ENCODE assay signal across 33 mouse cellular contexts in genomic region chr9:21333523-21333922, GRCm38 (mm10). TPM values are rescaled to one million over a fixed set of nuclear protein-coding genes. Genes with fewer than 3 reads are reported as not detected.
A peak's percentile ranks its signal among the peaks of the same experiment; 100 is the strongest.
DNase-seq lines count a peak whose midpoint lies in the region; ATAC-seq and TF ChIP-seq lines count a peak whose summit lies in the region.
"Had no signal": no experiment of that assay in that cellular context is flagged by ENCODE, and none has a peak within 500 bp of the region (broad histone marks: within the 10 kb centered on the region; RNA-seq: fewer than 3 reads in every experiment).

No protein-coding gene starts in this region.

- no peak for TF ChIP-seq POLR2A in lung, adult 2 months (IDR thresholded peaks at IDR 0.05; ENCODE audit: borderline replicate concordance, extremely low read depth, low read depth, low read length)
- no peak for TF ChIP-seq POLR2A in thymus, adult 2 months (IDR thresholded peaks at IDR 0.05; ENCODE audit: control insufficient read depth, extremely low read depth, insufficient read depth, low read length, poor library complexity)
- TF ChIP-seq POLR2A in myocyte (IDR thresholded peaks at IDR 0.05; ENCODE audit: insufficient read length, low read depth) = no peak

- 0 out of 2 replicates have a peak, but pooled peaks cover 4% of the 10 kb centered on the region for H3K36me3 ChIP-seq in embryonic facial prominence, embryonic 13.5 days
- peaks cover 14% of the 10 kb centered on the region; the same call in 1 of the 2 replicates for H3K36me3 ChIP-seq in embryonic facial prominence, embryonic 10.5 days (replicated peaks)
- H3K36me3 ChIP-seq in lung, embryonic 14.5 days (ENCODE audit: insufficient read depth) = no peaks in the 10 kb centered on the region
- H3K36me3 ChIP-seq in thymus, adult 2 months (ENCODE audit: control insufficient read depth, insufficient read depth, low read length) = peaks cover 2% of the 10 kb centered on the region
- H3K36me3 ChIP-seq in myocyte (ENCODE audit: control insufficient read depth, insufficient read depth) = no peaks in the 10 kb centered on the region
- H3K36me3 ChIP-seq: intestine, embryonic 15.5 days; midbrain, embryonic 15.5 days; neural tube, embryonic 12.5 days had no signal

- TF ChIP-seq CTCF in lung, embryonic 14.5 days (IDR thresholded peaks at IDR 0.05; ENCODE audit: low read depth) = no peak
- TF ChIP-seq CTCF in lung, adult 2 months (IDR thresholded peaks at IDR 0.05; ENCODE audit: insufficient read depth, low read length) = no peak
- TF ChIP-seq CTCF in thymus, adult 2 months (IDR thresholded peaks at IDR 0.05; ENCODE audit: borderline replicate concordance, control insufficient read depth, extremely low read depth, insufficient read depth, low read length, poor library complexity) = no peak

- H3K9me3 ChIP-seq in embryonic facial prominence, embryonic 13.5 days = no peaks in the 10 kb centered on the region
- no peaks in the 10 kb centered on the region for H3K9me3 ChIP-seq in embryonic facial prominence, embryonic 10.5 days
- no peaks in the 10 kb centered on the region for H3K9me3 ChIP-seq in lung, embryonic 14.5 days (ENCODE audit: low read depth, low read length)
- H3K9me3 ChIP-seq: embryonic facial prominence, embryonic 12.5 days; heart, embryonic 10.5 days; intestine, embryonic 15.5 days; liver, embryonic 12.5 days; midbrain, embryonic 15.5 days; neural tube, embryonic 12.5 days had no signal

- no peak overlapping the region for H3ac ChIP-seq in myocyte (ENCODE audit: control insufficient read depth, insufficient read length)

- H3K4me1 ChIP-seq in embryonic facial prominence, embryonic 13.5 days = peaks cover 32% of the 10 kb centered on the region
- H3K4me1 ChIP-seq in embryonic facial prominence, embryonic 10.5 days = peaks cover 28% of the 10 kb centered on the region
- peaks cover 9% of the 10 kb centered on the region for H3K4me1 ChIP-seq in lung, embryonic 14.5 days (ENCODE audit: insufficient read depth)
- H3K4me1 ChIP-seq in lung, adult 2 months (ENCODE audit: control insufficient read depth, insufficient read depth, low read length) = peaks cover 20% of the 10 kb centered on the region
- H3K4me1 ChIP-seq in thymus, adult 2 months (replicated peaks; ENCODE audit: control insufficient read depth, insufficient read depth, low read length) = peaks cover 49% of the 10 kb centered on the region

- H3K4me3 ChIP-seq in embryonic facial prominence, embryonic 13.5 days = no peak overlapping the region
- no peak overlapping the region for H3K4me3 ChIP-seq in embryonic facial prominence, embryonic 10.5 days
- H3K4me3 ChIP-seq in lung, embryonic 14.5 days (ENCODE audit: low read depth, low read length) = no peak overlapping the region
- no peak overlapping the region for H3K4me3 ChIP-seq in lung, adult 2 months (replicated peaks; ENCODE audit: extremely low read depth, low read depth, low read length)
- H3K4me3 ChIP-seq in thymus, adult 2 months (ENCODE audit: control insufficient read depth, insufficient read depth, low read length) = no peak overlapping the region
- H3K4me3 ChIP-seq in myocyte = no peak overlapping the region
- H3K4me3 ChIP-seq: embryonic facial prominence, embryonic 12.5 days; erythroblast, embryonic 14.5 days; heart, embryonic 10.5 days; intestine, embryonic 15.5 days; liver, embryonic 12.5 days; midbrain, embryonic 15.5 days; neural tube, embryonic 12.5 days had no signal

- no peak for DNase-seq in embryonic facial prominence, embryonic 10.5 days (ENCODE audit: low spot score)
- no peak for DNase-seq in lung, embryonic 14.5 days
- DNase-seq in lung, adult 2 months = no peak
- DNase-seq in thymus, adult 2 months = no peak
- DNase-seq in thymus, adult 18-20 months = no peak
- DNase-seq in urinary bladder, postnatal 4 days (ENCODE audit: low spot score in 2 of 2) = no peak
- DNase-seq: adrenal gland, postnatal 10 days; cerebellum, adult 9-10 months; cerebellum, postnatal 36 days; forebrain, postnatal 0 days; gastrocnemius, postnatal 14 days; heart, adult 11 months; heart, postnatal 4 days; kidney, adult 8-10 months; kidney, postnatal 4 days; layer of hippocampus, postnatal 36 days; left cerebral cortex, postnatal 4 days; liver, postnatal 0 days; lung, postnatal 36 days; right cerebral cortex, adult 18-20 months; spleen, adult 18-20 months had no signal

- 0 out of 2 replicates have a peak overlapping the region, but pooled peaks have one; percentile 17 for H3K9ac ChIP-seq in embryonic facial prominence, embryonic 13.5 days
- no peak overlapping the region for H3K9ac ChIP-seq in lung, embryonic 14.5 days
- H3K9ac ChIP-seq: forebrain, postnatal 0 days; intestine, embryonic 15.5 days; liver, embryonic 12.5 days; liver, postnatal 0 days; midbrain, embryonic 15.5 days; neural tube, embryonic 12.5 days had no signal

- WGBS in embryonic facial prominence, embryonic 13.5 days = 76% methylated on average over 1 of the region's 1 CpGs
- 87% methylated on average over 1 of the region's 1 CpGs for WGBS in embryonic facial prominence, embryonic 10.5 days
- 82% methylated on average over 1 of the region's 1 CpGs for WGBS in lung, embryonic 14.5 days
- WGBS in lung, adult 2 months = 86% methylated on average over 1 of the region's 1 CpGs
- WGBS in thymus, adult 2 months = 95% methylated on average over 1 of the region's 1 CpGs

- ATAC-seq in embryonic facial prominence, embryonic 13.5 days (ENCODE audit: insufficient number of reproducible peaks, insufficient read depth, low FRiP score, low TSS enrichment, low read depth) = no peak
- no peak for ATAC-seq in lung, embryonic 14.5 days (ENCODE audit: insufficient read depth)
- ATAC-seq: CD4-positive, CD25-positive, alpha-beta regulatory T cell, adult 4 months; intestine, embryonic 15.5 days; liver, embryonic 12.5 days; liver, postnatal 0 days had no signal

- H3K27ac ChIP-seq in embryonic facial prominence, embryonic 13.5 days = no peak overlapping the region
- no peak overlapping the region for H3K27ac ChIP-seq in embryonic facial prominence, embryonic 10.5 days (replicated peaks)
- peak overlapping the region; percentile 86 for H3K27ac ChIP-seq in lung, embryonic 14.5 days (ENCODE audit: low read depth)
- peak overlapping the region; percentile 98 for H3K27ac ChIP-seq in thymus, adult 2 months (ENCODE audit: control insufficient read depth, insufficient read depth, low read length)
- H3K27ac ChIP-seq: intestine, embryonic 15.5 days; kidney, postnatal 0 days; liver, embryonic 12.5 days; neural tube, embryonic 12.5 days had no signal

- H3K27me3 ChIP-seq in embryonic facial prominence, embryonic 13.5 days = no peaks in the 10 kb centered on the region
- no peaks in the 10 kb centered on the region for H3K27me3 ChIP-seq in embryonic facial prominence, embryonic 10.5 days (replicated peaks; ENCODE audit: low read depth, poor library complexity, severe bottlenecking)
- no peaks in the 10 kb centered on the region for H3K27me3 ChIP-seq in lung, embryonic 14.5 days (ENCODE audit: insufficient read depth, low read length)
- H3K27me3 ChIP-seq in thymus, adult 2 months (ENCODE audit: control insufficient read depth, insufficient read depth, low read length) = no peaks in the 10 kb centered on the region
- no peaks in the 10 kb centered on the region for H3K27me3 ChIP-seq in myocyte (ENCODE audit: control insufficient read depth, insufficient read depth, insufficient read length)
- H3K27me3 ChIP-seq: embryonic facial prominence, embryonic 12.5 days; intestine, embryonic 15.5 days; liver, embryonic 12.5 days; midbrain, embryonic 15.5 days; neural tube, embryonic 12.5 days had no signal

- no peak overlapping the region for H3K4me2 ChIP-seq in embryonic facial prominence, embryonic 13.5 days
- no peak overlapping the region for H3K4me2 ChIP-seq in lung, embryonic 14.5 days
- H3K4me2 ChIP-seq in myocyte (ENCODE audit: low read depth) = peak overlapping the region; percentile 61
- H3K4me2 ChIP-seq: embryonic facial prominence, embryonic 12.5 days; intestine, embryonic 15.5 days; liver, embryonic 12.5 days; midbrain, embryonic 15.5 days; neural tube, embryonic 12.5 days had no signal

- H3K79me2 ChIP-seq in myocyte (ENCODE audit: control insufficient read depth, insufficient read depth) = peaks cover 32% of the 10 kb centered on the region

RNA-seq across cellular contexts. Expression of gene Slc44a2, which starts 13.0 kb away (rescaled TPM):
- polyA plus RNA-seq in embryonic facial prominence, embryonic 13.5 days (2015; fragmentation: Nextera tagmentation; extraction: Ambion mirVana) = 120 and 123 TPM in 2 replicates
- polyA plus RNA-seq in embryonic facial prominence, embryonic 10.5 days (2016; fragmentation: Nextera tagmentation; extraction: Ambion mirVana) = 86.8 and 92.7 TPM in 2 replicates
- 122 TPM in 2 replicates for polyA plus RNA-seq in lung, embryonic 14.5 days (2014; fragmentation: Nextera tagmentation; extraction: Ambion mirVana)
- polyA plus RNA-seq in lung, adult 2 months (2012; rRNA removed) = 192 and 271 TPM in 2 replicates
- 477 and 505 TPM in 2 replicates for polyA plus RNA-seq in thymus, adult 2 months (2012; rRNA removed)
- polyA plus RNA-seq in myocyte (2012; fragmentation: generic; extraction: Trizol) = 173 TPM

RNA-seq across cellular contexts. Expression of gene Ap1m2, which starts 21.4 kb away (rescaled TPM):
- polyA plus RNA-seq in embryonic facial prominence, embryonic 13.5 days (2015; fragmentation: Nextera tagmentation; extraction: Ambion mirVana) = 22.3 and 30.1 TPM in 2 replicates
- 16.8 and 18.6 TPM in 2 replicates for polyA plus RNA-seq in embryonic facial prominence, embryonic 10.5 days (2016; fragmentation: Nextera tagmentation; extraction: Ambion mirVana)
- polyA plus RNA-seq in lung, embryonic 14.5 days (2014; fragmentation: Nextera tagmentation; extraction: Ambion mirVana) = 45.7 and 45.8 TPM in 2 replicates
- 21.4 and 33.9 TPM in 2 replicates for polyA plus RNA-seq in lung, adult 2 months (2012; rRNA removed)
- 9.6 and 11.1 TPM in 2 replicates for polyA plus RNA-seq in thymus, adult 2 months (2012; rRNA removed)
- not detected for polyA plus RNA-seq in myocyte (2012; fragmentation: generic; extraction: Trizol)
- polyA plus RNA-seq: erythroblast, embryonic 14.5 days; heart, postnatal 0 days had no signal

RNA-seq across cellular contexts. Expression of gene Ilf3, which starts 34.1 kb away (rescaled TPM):
- 248 and 252 TPM in 2 replicates for polyA plus RNA-seq in embryonic facial prominence, embryonic 13.5 days (2015; fragmentation: Nextera tagmentation; extraction: Ambion mirVana)
- 341 and 343 TPM in 2 replicates for polyA plus RNA-seq in embryonic facial prominence, embryonic 10.5 days (2016; fragmentation: Nextera tagmentation; extraction: Ambion mirVana)
- polyA plus RNA-seq in lung, embryonic 14.5 days (2014; fragmentation: Nextera tagmentation; extraction: Ambion mirVana) = 217 and 223 TPM in 2 replicates
- 31.8 and 35.2 TPM in 2 replicates for polyA plus RNA-seq in lung, adult 2 months (2012; rRNA removed)
- polyA plus RNA-seq in thymus, adult 2 months (2012; rRNA removed) = 151 and 157 TPM in 2 replicates
- 56.6 TPM for polyA plus RNA-seq in myocyte (2012; fragmentation: generic; extraction: Trizol)

RNA-seq across cellular contexts. Expression of gene Cdkn2d, which starts 42.3 kb away (rescaled TPM):
- polyA plus RNA-seq in embryonic facial prominence, embryonic 13.5 days (2015; fragmentation: Nextera tagmentation; extraction: Ambion mirVana) = 52.1 and 56.2 TPM in 2 replicates
- polyA plus RNA-seq in embryonic facial prominence, embryonic 10.5 days (2016; fragmentation: Nextera tagmentation; extraction: Ambion mirVana) = 40.9 and 45.1 TPM in 2 replicates
- 45.3 and 48.1 TPM in 2 replicates for polyA plus RNA-seq in lung, embryonic 14.5 days (2014; fragmentation: Nextera tagmentation; extraction: Ambion mirVana)
- 33.5 and 34.7 TPM in 2 replicates for polyA plus RNA-seq in lung, adult 2 months (2012; rRNA removed)
- 319 and 330 TPM in 2 replicates for polyA plus RNA-seq in thymus, adult 2 months (2012; rRNA removed)
- polyA plus RNA-seq in myocyte (2012; fragmentation: generic; extraction: Trizol) = 53.2 TPM

RNA-seq across cellular contexts. Expression of gene Kri1, which starts 45.8 kb away (rescaled TPM):
- polyA plus RNA-seq in embryonic facial prominence, embryonic 13.5 days (2015; fragmentation: Nextera tagmentation; extraction: Ambion mirVana) = 16.8 and 19.2 TPM in 2 replicates
- polyA plus RNA-seq in embryonic facial prominence, embryonic 10.5 days (2016; fragmentation: Nextera tagmentation; extraction: Ambion mirVana) = 16.2 and 18.0 TPM in 2 replicates
- 12.2 and 14.3 TPM in 2 replicates for polyA plus RNA-seq in lung, embryonic 14.5 days (2014; fragmentation: Nextera tagmentation; extraction: Ambion mirVana)
- polyA plus RNA-seq in lung, adult 2 months (2012; rRNA removed) = 16.9 and 21.5 TPM in 2 replicates
- polyA plus RNA-seq in thymus, adult 2 months (2012; rRNA removed) = 56.5 and 57.9 TPM in 2 replicates
- polyA plus RNA-seq in myocyte (2012; fragmentation: generic; extraction: Trizol) = 31.4 TPM

Comparison
In these comparisons a context has a peak if more than half of its experiments do, and no peak if none do; other contexts are left out.
1. H3K27ac ChIP-seq: peak in lung, embryonic 14.5 days (single experiment) and thymus, adult 2 months (single experiment); none in embryonic facial prominence, embryonic 13.5 days (single experiment) and embryonic facial prominence, embryonic 10.5 days (single experiment).
2. RNA of gene Ap1m2, which starts 21.4 kb away (polyA plus RNA-seq): 45.7 to 45.8 TPM in lung, embryonic 14.5 days, 21.4 to 33.9 TPM in lung, adult 2 months, 22.3 to 30.1 TPM in embryonic facial prominence, embryonic 13.5 days, 16.8 to 18.6 TPM in embryonic facial prominence, embryonic 10.5 days and 9.6 to 11.1 TPM in thymus, adult 2 months; not detected in myocyte (single experiment); every median in the first group is over 10 times any median in the second.